Mouse (Mus musculus): Measurements from ENCODE around the gene Riiad1.

Riiad1 gene

DNA sequence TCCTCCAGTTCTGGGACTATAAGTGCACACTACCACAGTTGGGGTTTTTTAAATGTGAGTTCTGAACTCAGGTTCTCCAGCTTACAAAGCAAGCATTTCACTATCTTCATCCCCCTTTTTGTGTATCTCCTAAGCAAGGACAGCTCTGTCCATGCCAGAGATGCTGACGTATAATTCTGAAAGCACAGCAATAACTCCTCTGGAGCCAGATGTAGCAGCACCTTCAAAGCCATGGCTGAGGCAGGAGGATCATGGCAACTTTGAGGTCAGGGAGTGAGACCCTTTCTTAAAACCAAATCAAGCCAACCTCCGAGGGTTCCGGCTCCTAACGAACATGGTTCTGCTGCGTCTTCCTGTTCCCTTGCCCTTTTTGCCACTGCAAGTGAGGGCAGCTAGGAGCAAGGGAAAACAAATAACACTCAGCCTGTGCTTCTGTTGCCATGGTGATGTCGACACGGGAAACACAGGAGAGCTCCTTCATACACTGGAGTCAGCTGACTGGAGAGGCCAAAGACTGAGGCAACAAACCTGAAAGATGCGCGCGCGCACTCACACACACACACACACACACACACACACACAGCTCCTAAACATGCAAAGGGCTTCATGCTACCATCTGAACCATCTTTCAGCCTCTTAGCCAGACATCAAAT, 16.1 kb downstream of the Riiad1 start:
- no peak for DNase-seq (ENCODE audit: low spot score in 2 of 2)

DNA sequence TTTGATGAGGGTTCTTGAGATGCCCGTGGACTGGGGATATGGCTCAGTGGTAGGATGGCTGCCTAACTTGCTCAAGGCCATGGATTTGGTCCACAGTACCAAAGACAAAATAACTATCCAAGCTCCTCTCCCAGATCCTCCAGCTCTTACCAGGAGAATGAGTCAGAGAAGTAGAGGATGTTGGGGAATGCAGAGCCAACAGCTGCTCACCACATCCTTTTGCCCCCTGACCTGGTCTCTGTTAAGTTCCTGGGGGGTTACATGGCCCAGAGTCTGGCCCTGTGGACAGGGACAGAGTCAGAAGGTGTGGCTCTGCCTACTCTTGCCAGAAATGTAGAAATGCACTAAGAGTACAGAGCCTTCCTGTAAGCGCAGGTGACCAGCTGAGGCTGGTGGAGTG, 20.3 kb downstream of the Riiad1 start:
- no peak for DNase-seq (ENCODE audit: low spot score in 2 of 2)

DNA sequence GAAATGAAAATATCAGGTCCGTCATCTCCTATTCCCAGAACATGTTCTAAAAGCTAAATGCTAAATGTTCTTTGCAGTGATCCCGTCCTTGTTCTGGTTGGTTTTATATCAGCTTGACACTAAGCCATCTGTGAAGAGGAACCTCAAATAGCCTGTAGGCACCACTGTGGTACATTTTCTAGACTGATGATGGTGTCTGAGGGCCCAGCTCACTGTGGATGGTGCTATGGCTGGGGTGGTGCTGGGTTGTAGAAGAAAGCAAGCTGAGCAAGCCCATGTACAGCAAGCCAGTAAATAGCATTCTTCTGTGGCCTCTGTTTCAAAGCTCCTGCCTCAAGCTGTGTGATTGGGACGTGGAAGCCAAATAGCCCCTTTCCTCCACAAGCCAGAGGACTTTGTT, 23.1 kb downstream of the Riiad1 start:
- DNase-seq (ENCODE audit: low spot score in 2 of 2) = no peak

DNA sequence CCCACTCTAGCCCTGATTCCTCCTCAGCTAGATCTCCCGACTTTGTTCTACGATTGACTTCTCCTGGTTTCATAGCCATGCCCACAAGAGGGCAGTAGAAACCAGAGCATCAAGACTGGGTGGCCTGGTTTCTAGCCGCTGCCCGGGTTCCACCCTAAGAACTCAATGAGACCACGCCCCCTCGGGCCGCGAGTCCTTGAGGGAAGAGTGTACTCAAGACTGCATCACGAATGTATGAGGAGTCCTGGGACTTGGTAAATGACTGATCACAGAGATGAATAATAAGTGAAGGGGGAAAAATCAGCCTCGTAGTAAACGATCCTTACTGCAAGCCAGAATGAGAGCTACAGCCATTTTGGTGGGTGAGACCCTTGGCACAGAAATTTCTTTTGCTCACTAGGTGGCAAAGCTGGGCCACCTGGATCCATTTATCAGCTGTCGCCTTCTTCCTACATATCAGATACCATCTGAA, 23.6 kb downstream of the Riiad1 start:
- DNase-seq (ENCODE audit: low spot score in 2 of 2) = peak; percentile 69 to 82

DNA sequence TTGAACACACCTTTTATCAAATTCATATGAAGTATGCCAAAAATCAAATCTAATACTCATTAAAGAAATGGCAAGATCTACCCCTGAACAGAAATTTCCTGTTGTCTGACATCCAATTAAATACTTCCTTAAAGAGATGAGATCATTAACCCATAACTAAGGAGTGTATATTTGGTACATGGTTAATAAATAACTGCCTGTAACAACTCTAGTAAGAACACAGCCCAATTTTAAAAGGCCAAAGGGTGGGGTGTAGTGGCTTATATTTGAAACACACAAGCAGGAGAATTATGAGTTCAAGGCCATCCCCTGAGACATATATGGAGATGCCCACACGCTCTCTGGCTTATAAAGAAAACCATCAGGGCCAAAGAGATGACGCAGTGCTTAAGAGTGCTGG, 30.8 kb downstream of the Riiad1 start:
- DNase-seq (ENCODE audit: low spot score in 2 of 2) = no peak

DNA sequence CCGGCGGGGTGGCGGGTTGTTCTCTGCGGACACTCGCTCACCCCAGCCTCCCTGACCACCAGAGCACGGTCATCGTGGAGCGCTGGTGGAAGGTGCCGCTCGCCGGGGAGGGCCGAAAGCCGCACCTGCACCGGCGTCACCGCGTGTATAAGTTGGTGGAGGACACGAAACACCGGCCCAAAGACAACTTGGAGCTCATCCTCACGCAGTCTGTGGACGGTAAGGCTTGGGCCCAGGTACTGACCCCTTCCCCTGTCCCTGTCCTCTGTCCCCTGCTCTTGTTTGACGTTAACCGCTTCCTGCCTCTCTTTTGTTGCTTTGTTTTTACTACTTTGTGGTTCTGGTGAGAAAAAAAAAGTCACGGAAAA, 36.6 kb downstream of the Riiad1 start, which contains the start of gene Oaz3:
Gene Oaz3 (minus strand): TSS at position 319 of the 368 bp plus-strand sequence.
- no peak for DNase-seq (ENCODE audit: low spot score in 2 of 2)

DNA sequence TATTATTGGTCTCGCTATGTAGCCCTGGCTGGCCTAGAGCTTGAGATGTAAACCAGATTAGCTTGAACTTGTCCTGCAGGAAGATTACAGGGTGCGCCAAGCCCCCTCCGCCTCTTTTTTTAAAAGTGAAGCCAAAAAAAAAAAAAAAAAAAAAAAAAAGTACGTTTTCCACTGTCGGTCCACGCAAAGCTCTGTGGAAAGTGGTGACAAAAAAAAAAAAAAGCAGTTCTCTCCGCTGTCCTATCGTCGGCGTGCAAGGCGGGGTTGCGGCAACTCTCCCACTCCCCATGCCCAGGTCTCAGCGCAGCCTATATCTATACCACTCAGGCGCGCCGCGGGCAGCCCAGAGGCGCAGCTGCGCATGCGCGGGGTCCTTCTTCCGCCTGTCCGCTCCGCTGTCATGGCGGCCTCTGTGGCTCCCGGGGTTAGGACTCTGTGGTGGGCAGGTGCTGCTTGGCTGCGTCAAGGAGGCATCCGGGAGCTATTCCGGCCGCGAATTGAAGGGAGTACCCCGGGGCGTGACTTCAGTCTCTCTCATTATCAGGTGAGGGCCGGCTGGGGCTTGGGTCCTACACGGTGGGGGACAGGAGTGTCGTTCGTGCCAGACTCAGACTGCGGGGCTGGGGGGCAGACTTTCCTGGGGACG, 37.1 kb downstream of the Riiad1 start, which contains the start of gene Mrpl9:
Gene Mrpl9 (plus strand): TSS at position 368 of the 646 bp plus-strand sequence.
- peak; percentile 88 to 91 for DNase-seq (ENCODE audit: low spot score in 2 of 2)

DNA sequence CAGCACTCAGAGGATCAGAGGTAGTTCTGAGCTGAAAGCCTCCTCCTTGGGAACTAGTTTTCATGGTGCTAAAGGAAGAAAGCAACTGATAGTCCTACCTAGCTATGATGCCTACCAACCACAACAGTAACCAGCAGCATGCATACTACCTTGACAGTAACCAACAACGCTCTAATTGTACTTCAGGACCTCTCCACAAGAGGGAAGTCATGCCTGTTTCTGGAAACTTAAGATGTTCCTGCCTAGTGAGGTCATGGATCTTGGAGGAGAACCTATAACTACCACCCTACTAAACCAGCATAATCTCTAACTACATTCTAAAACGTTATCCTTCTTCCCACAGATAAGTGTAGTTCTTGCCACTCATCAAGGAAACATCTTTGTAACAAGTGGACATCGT, 39.0 kb downstream of the Riiad1 start:
- no peak for DNase-seq (ENCODE audit: low spot score in 2 of 2)

DNA sequence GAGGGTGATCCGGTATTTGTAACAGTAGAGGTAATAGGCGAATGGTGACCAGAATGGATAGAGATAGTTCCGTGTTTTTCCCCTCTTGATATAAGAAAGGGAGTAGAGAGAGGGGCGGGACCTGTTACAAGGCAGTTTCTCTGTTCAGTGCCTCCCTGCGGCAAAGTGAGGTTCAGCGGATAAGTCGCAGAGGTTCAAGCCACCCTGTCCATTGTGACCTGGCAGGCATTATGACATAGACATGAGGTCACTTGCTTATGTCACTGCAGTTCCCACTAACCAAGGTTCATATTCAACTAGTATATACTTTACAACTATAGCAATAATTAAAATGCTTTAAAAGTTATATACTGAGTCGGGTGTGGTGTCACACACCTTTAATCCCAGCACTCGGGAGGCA, 43.7 kb downstream of the Riiad1 start:
- no peak for DNase-seq (ENCODE audit: low spot score in 2 of 2)

DNA sequence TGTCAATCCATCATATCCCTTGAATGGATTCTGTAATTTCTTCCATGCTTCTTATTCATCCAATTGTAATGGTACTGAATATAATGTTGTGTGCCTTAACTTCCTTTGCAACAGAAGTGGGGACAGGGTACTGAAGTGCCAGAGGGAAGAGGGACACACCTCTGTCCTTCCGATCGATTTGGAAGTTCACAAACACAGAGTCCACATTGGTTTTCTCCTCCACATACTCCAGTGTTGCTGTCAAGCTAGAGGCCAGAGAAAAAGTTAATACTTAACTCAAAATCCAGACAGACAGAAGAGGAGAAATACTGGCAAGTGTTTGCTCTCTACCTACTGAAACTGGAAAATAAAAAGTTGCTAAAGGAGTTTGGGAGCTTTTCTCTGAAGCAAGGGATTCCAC, 45.8 kb downstream of the Riiad1 start:
- no peak for DNase-seq (ENCODE audit: low spot score in 2 of 2)

DNA sequence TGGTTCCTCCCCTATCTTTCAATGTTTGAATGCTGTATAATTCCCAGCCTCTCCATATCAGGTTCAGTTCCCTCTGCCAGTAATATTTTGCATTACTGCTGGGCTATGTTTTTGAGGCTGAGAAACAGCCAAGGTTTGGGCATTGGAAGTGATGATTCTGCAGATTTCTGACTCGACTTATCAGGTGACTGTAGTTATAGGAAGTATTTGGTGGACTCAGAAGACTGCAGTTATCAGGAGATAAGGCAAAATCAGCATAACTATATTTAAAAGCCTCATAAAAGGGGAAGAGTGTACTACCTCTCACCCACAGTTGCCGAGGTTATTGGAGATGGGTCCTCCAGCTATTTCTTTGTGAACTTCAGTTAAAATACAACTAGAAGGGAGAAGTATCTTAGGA, 49.2 kb downstream of the Riiad1 start:
- DNase-seq (ENCODE audit: low spot score in 2 of 2) = no peak
